Mouse (Mus musculus) small intestine, adult 2 months (tissue): ENCODE data around the gene Calml3.

ENCODE experiments used
- CTCF ChIP-seq: fragments of 200-500 bp; IDR thresholded peaks from 2 replicates; pipeline ENCODE4 v1.5.1; 2012; ENCODE audit warnings: low read depth, mild to moderate bottlenecking, control low read depth, inconsistent platforms, low read length, moderate library complexity, mixed read lengths; ENCODE audit not compliant: insufficient replicate concordance, insufficient read length; ENCODE audit errors: extremely low read depth
- POLR2A ChIP-seq: fragments of 200-500 bp; IDR thresholded peaks from 2 replicates; pipeline ENCODE4 v1.6.1; 2012; ENCODE audit warnings: low read depth, mild to moderate bottlenecking, control low read depth, inconsistent platforms, low read length, moderate library complexity

DNA sequence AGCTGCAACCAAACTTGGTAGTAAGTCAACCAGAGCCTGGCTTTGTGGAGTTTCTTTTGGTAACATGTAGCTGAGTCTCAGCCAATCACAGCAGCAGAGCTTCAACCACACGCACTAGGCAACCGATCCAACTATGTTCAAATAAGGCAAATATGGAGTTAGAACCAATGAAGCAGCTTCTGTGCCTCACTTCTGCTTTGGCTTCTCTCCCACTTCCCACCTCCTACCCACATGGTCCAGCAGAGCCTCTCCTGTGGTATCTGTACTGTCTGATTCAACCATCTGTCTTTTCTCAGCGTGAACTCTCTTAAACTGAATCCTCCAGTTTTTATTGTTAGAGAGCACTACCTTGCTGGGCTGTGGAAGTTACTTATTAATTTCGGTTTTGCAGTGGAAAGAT is 27.7 kb downstream of the Calml3 start:
- TF ChIP-seq POLR2A (no peak), CTCF (no peak)
